Mouse (Mus musculus) heart, postnatal 0 days (tissue): ENCODE results near the gene Cxcl12.

Experiments used
- CTCF ChIP-seq: IDR thresholded peaks from 2 replicates; pipeline ENCODE4 v1.5.1; 2016; ENCODE audit warnings: antibody characterized with exemption, control low read depth, low read depth
- EP300 ChIP-seq: IDR thresholded peaks from 2 replicates; pipeline ENCODE4 v1.6.1; 2016; ENCODE audit warnings: antibody characterized with exemption, low read depth

GRCm38 (mm10) chr6:117169051-117169909, 945 bp downstream of the Cxcl12 start:
- TF ChIP-seq CTCF (no peak), EP300 (no peak)
